Mouse (Mus musculus) liver, embryonic 14.5 days (tissue): ENCODE results near the gene Gm28036. TPM values are rescaled to one million over a fixed set of nuclear protein-coding genes. Genes with fewer than 3 reads are reported as not detected.

ENCODE experiments used
- ATAC-seq: fragments of 200-750 bp; cut with Nextera tagmentation; 2 replicates; pipeline ENCODE4 v1.8.0; 2017; ENCODE audit warnings: moderate number of reproducible peaks, mild to moderate bottlenecking, moderate library complexity; ENCODE audit not compliant: insufficient read depth
- DNase-seq, 3 experiments: peaks; one replicate each; pipeline ENCODE4 v3.0.0-alpha.2; 2012 to 2013; ENCODE audit warnings: low read depth in 3 of 3, low spot score in 3 of 3
- H3K27ac ChIP-seq: fragments of 300-500 bp; sonication (generic); 2 replicates; pipeline ENCODE4 v1.5.1; 2014; ENCODE audit warnings: moderate library complexity, mild to moderate bottlenecking, control low read depth, inconsistent platforms
- H3K27me3 ChIP-seq: fragments of 300-500 bp; sonication (generic); 2 replicates; pipeline ENCODE4 v1.6.1; 2014; ENCODE audit warnings: mild to moderate bottlenecking, low read length, moderate library complexity; ENCODE audit not compliant: control insufficient read depth, insufficient read depth
- H3K36me3 ChIP-seq: fragments of 300-500 bp; sonication (generic); replicated peaks from 2 replicates; pipeline ENCODE4 v1.6.1; 2014; ENCODE audit warnings: low read depth; ENCODE audit not compliant: control insufficient read depth, insufficient read depth
- H3K4me1 ChIP-seq, 2 experiments: fragments of 200-500 bp in 1 of 2; fragments of 300-500 bp in 1 of 2; sonication (generic) in 1 of 2; replicated peaks; 2 replicates each; pipeline ENCODE4 v1.6.1; 2012 to 2014; ENCODE audit warnings: antibody characterized with exemption in 1 of 2, inconsistent platforms in 1 of 2, low read length in 1 of 2; ENCODE audit not compliant: control insufficient read depth in 2 of 2, insufficient read depth in 2 of 2
- H3K4me2 ChIP-seq: fragments of 300-500 bp; sonication (generic); 2 replicates; pipeline ENCODE4 v1.6.1; 2014; ENCODE audit warnings: low read depth, mild to moderate bottlenecking, control low read depth, moderate library complexity
- H3K4me3 ChIP-seq, 2 experiments: fragments of 200-500 bp in 1 of 2; fragments of 300-500 bp in 1 of 2; sonication (generic) in 1 of 2; 2 replicates each; pipeline ENCODE4 v1.5.1; 2012 to 2014; ENCODE audit warnings: low read depth in 2 of 2, low read length in 2 of 2, mild to moderate bottlenecking in 2 of 2, control low read depth in 1 of 2, inconsistent platforms in 1 of 2, moderate library complexity in 1 of 2; ENCODE audit not compliant: insufficient read depth in 1 of 2
- H3K9ac ChIP-seq: fragments of 300-500 bp; sonication (generic); replicated peaks from 2 replicates; pipeline ENCODE4 v1.6.1; 2014; ENCODE audit warnings: mild to moderate bottlenecking, control low read depth, moderate library complexity
- H3K9me3 ChIP-seq: fragments of 300-500 bp; sonication (generic); 2 replicates; pipeline ENCODE4 v1.6.1; 2016; ENCODE audit warnings: low read length, mixed read lengths; ENCODE audit not compliant: control insufficient read depth
- CTCF ChIP-seq: IDR thresholded peaks from 2 replicates; pipeline ENCODE4 v1.5.1; 2016; ENCODE audit warnings: antibody characterized with exemption, low read depth, control low read depth
- EP300 ChIP-seq: IDR thresholded peaks from 2 replicates; pipeline ENCODE4 v1.6.1; 2016; ENCODE audit warnings: antibody characterized with exemption, low read depth
- WGBS: fragments of 180-500 bp; shearing (Covaris S2); extraction: QIAGEN DNeasy Blood & Tissue Kit; methylation state at CpG from one replicate; pipeline ENCODE4 v1.1.7; 2014; ENCODE audit not compliant: insufficient replicate concordance; 5-methylcytosine and 5-hydroxymethylcytosine counted together
- polyA plus RNA-seq, 2 experiments: library from polyadenylated mRNA; depleted of rRNA in 1 of 2; stranded (reverse) in 1 of 2; unstranded in 1 of 2; fragments of >200 nt; fragmentation: Nextera tagmentation in 1 of 2; extraction: Ambion mirVana in 1 of 2; gene quantifications; 2 replicates each; pipeline versions ENCODE4 v1.2.1 to v1.2.3; 2012 to 2014

Gm28036 gene
- polyA plus RNA-seq, 2 experiments: 1.9 to 5.5 TPM

- ATAC-seq (no peak), DNase-seq (no peak)
- Histone ChIP-seq H3K27ac (no peak overlapping the region), H3K4me3 (no peak overlapping the region), H3K9ac (no peak overlapping the region), H3K4me2 (no peak overlapping the region), H3K27me3 (no peaks in the 10 kb centered on the region), H3K36me3 (peaks cover 51% of the 10 kb centered on the region), H3K9me3 (no peaks in the 10 kb centered on the region), H3K4me1 (peaks cover 3 to 10% of the 10 kb centered on the region in 2 experiments)
- TF ChIP-seq CTCF (no peak), EP300 (no peak)
- WGBS: 57% methylated on average over 5 of the region's 5 CpGs
These were observed 19.5 kb upstream of the Gm28036 start for GRCm38 (mm10) chr2:156146272-156146989.

GRCm38 (mm10) chr2:156145486-156146130 is 18.7 kb upstream of the Gm28036 start:
- Histone ChIP-seq H3K9me3 (no peaks in the 10 kb centered on the region), H3K27ac (no peak overlapping the region), H3K4me1 (peaks cover 3 to 10% of the 10 kb centered on the region in 2 experiments), H3K4me3 (peak overlapping the region in 1 of 2 experiments; percentile 98; a peak in 2 of 4 replicates), H3K36me3 (peaks cover 44% of the 10 kb centered on the region), H3K9ac (peak overlapping the region; percentile 31), H3K27me3 (no peaks in the 10 kb centered on the region), H3K4me2 (peak overlapping the region; percentile 98)
- 57% methylated on average over 11 of the region's 11 CpGs for WGBS
- no peak for TF ChIP-seq CTCF
- no peak for TF ChIP-seq EP300
- DNase-seq (no peak), ATAC-seq (no peak)

GRCm38 (mm10) chr2:156143953-156144724 is 17.2 kb upstream of the Gm28036 start, which contains the start of the genes Romo1 and Nfs1:
Romo1 (plus strand) TSS chr2:156144039.
Nfs1 (minus strand) TSS chr2:156144186.
- Histone ChIP-seq H3K9me3 (no peaks in the 10 kb centered on the region), H3K27me3 (no peaks in the 10 kb centered on the region), H3K36me3 (peaks cover 32% of the 10 kb centered on the region), H3K4me3 (peak within 1 kb of the TSS; percentile 67 to 98), H3K4me2 (peak within 1 kb of the TSS; percentile 98), H3K4me1 (peaks cover 3 to 10% of the 10 kb centered on the region in 2 experiments), H3K27ac (peak within 1 kb of the TSS; percentile 90), H3K9ac (peak within 1 kb of the TSS; percentile 95)
- TF ChIP-seq EP300 (no peak), CTCF (peak; percentile 77)
- DNase-seq (peak; percentile 83 to 87 (median 84)), ATAC-seq (peak; percentile 91)
- under 1% methylated on average over 67 of the region's 70 CpGs for WGBS

- peaks cover 24% of the 10 kb centered on the region for H3K36me3 ChIP-seq
- WGBS: 2% methylated on average over 16 of the region's 16 CpGs
These were observed 16.5 kb upstream of the Gm28036 start for GRCm38 (mm10) chr2:156143367-156143766.

More at GRCm38 (mm10) chr2:156143367-156143766, 16.5 kb upstream of the Gm28036 start:
- Histone ChIP-seq H3K9me3 (no peaks in the 10 kb centered on the region), H3K4me1 (peaks cover 3 to 10% of the 10 kb centered on the region in 2 experiments), H3K4me2 (peak overlapping the region; percentile 98), H3K27me3 (no peaks in the 10 kb centered on the region), H3K9ac (peak overlapping the region; percentile 95), H3K4me3 (peak overlapping the region; percentile 67 to 98), H3K27ac (peak overlapping the region; percentile 90)
- no peak for TF ChIP-seq CTCF
- TF ChIP-seq EP300: no peak
- peak in 2 of 3 experiments; percentile 9 to 28 for DNase-seq
- peak; percentile 7; the same call in 1 of the 2 replicates for ATAC-seq
